In genomic region chr8:105268342-105269074, GRCm38 (mm10) we compare ENCODE assay signal across 7 mouse cellular contexts. TPM values are rescaled to one million over a fixed set of nuclear protein-coding genes. Genes with fewer than 3 reads are reported as not detected.
DNase-seq lines count a peak whose midpoint lies in the region; ATAC-seq and TF ChIP-seq lines count a peak whose summit lies in the region.

No protein-coding gene starts in this region.

- no peak for TF ChIP-seq POLR2A in bone marrow macrophage, adult 2 months (IDR thresholded peaks at IDR 0.05; ENCODE audit: borderline replicate concordance, low read depth, low read length)
- 0 out of 2 replicates have a peak, but pooled peaks have one; percentile 24 for TF ChIP-seq POLR2A in olfactory bulb, adult 2 months (IDR thresholded peaks at IDR 0.05; ENCODE audit: insufficient read depth, low read depth, low read length)

- peaks cover 10% of the 10 kb centered on the region for H3K9me3 ChIP-seq in G1E (replicated peaks)
- 0 out of 2 replicates have a peak, but pooled peaks cover 5% of the 10 kb centered on the region for H3K9me3 ChIP-seq in forebrain, embryonic 12.5 days
- no peaks in the 10 kb centered on the region for H3K9me3 ChIP-seq in intestine, postnatal 0 days (ENCODE audit: control insufficient read depth)
- peaks cover 6% of the 10 kb centered on the region; the same call in 1 of the 2 replicates for H3K9me3 ChIP-seq in liver, embryonic 11.5 days (ENCODE audit: control insufficient read depth, low read length)

- peak overlapping the region; percentile 76 for H3K4me2 ChIP-seq in forebrain, embryonic 12.5 days
- H3K4me2 ChIP-seq in intestine, postnatal 0 days (replicated peaks; ENCODE audit: low read depth) = peak overlapping the region; percentile 78
- peak overlapping the region; percentile 73 for H3K4me2 ChIP-seq in liver, embryonic 11.5 days

- under 1% methylated on average over 65 of the region's 65 CpGs for WGBS in forebrain, embryonic 12.5 days
- WGBS in intestine, postnatal 0 days = 15% methylated on average over 65 of the region's 65 CpGs
- 4% methylated on average over 65 of the region's 65 CpGs for WGBS in liver, embryonic 11.5 days
- WGBS in olfactory bulb, adult 2 months = 3% methylated on average over 65 of the region's 65 CpGs

- H3K9ac ChIP-seq in forebrain, embryonic 12.5 days = peak overlapping the region; percentile 44
- H3K9ac ChIP-seq in intestine, postnatal 0 days (ENCODE audit: low read depth, low read length) = no peak overlapping the region
- H3K9ac ChIP-seq in liver, embryonic 11.5 days (ENCODE audit: low read depth, low read length) = peak overlapping the region; percentile 28

- DNase-seq in G1E (ENCODE audit: low spot score) = no peak
- peak; percentile 65 for DNase-seq in liver, embryonic 11.5 days (ENCODE audit: low spot score)

- no peak overlapping the region for H3K27ac ChIP-seq in bone marrow macrophage, adult 2 months (ENCODE audit: insufficient read depth, low read depth, low read length)
- H3K27ac ChIP-seq in forebrain, embryonic 12.5 days = no peak overlapping the region
- H3K27ac ChIP-seq in intestine, postnatal 0 days (ENCODE audit: low read depth, low read length) = no peak overlapping the region
- H3K27ac ChIP-seq in liver, embryonic 11.5 days (ENCODE audit: low read depth, low read length) = no peak overlapping the region
- peak overlapping the region; percentile 58 for H3K27ac ChIP-seq in olfactory bulb, adult 2 months (ENCODE audit: insufficient read depth, low read depth, low read length)

- H3K36me3 ChIP-seq in G1E (replicated peaks) = peaks cover 31% of the 10 kb centered on the region
- no peaks in the 10 kb centered on the region for H3K36me3 ChIP-seq in forebrain, embryonic 12.5 days (replicated peaks)
- peaks cover 10% of the 10 kb centered on the region; the same call in 1 of the 2 replicates for H3K36me3 ChIP-seq in intestine, postnatal 0 days (ENCODE audit: control insufficient read depth, insufficient read depth)
- no peaks in the 10 kb centered on the region for H3K36me3 ChIP-seq in liver, embryonic 11.5 days (ENCODE audit: control insufficient read depth, insufficient read depth, low read length)

- no peak for ATAC-seq in G1E (ENCODE audit: extremely low read depth, insufficient number of reproducible peaks, low FRiP score, poor library complexity, severe bottlenecking)
- peak; percentile 81 for ATAC-seq in forebrain, embryonic 12.5 days (ENCODE audit: low FRiP score)
- ATAC-seq in intestine, postnatal 0 days = no peak
- peak; percentile 3; the same call in 1 of the 2 replicates for ATAC-seq in liver, embryonic 11.5 days (replicated peaks; ENCODE audit: low FRiP score)
- ATAC-seq in megakaryocyte-erythroid progenitor cell, adult 5-6 weeks (replicated peaks; ENCODE audit: low FRiP score, low TSS enrichment, poor library complexity, severe bottlenecking) = no peak

- H3K4me3 ChIP-seq in G1E (ENCODE audit: low read depth, low read length) = peak overlapping the region; percentile 67; the same call in 1 of the 2 replicates
- H3K4me3 ChIP-seq in bone marrow macrophage, adult 2 months (ENCODE audit: insufficient read depth, low read length) = peak overlapping the region; percentile 55
- peak overlapping the region; percentile 47 for H3K4me3 ChIP-seq in forebrain, embryonic 12.5 days (replicated peaks)
- H3K4me3 ChIP-seq in intestine, postnatal 0 days (ENCODE audit: low read depth, low read length) = peak overlapping the region; percentile 43
- H3K4me3 ChIP-seq in liver, embryonic 11.5 days (ENCODE audit: low read depth, low read length) = peak overlapping the region; percentile 45
- peak overlapping the region; percentile 50 for H3K4me3 ChIP-seq in olfactory bulb, adult 2 months (ENCODE audit: insufficient read depth, low read depth, low read length)

- TF ChIP-seq CTCF in G1E (IDR thresholded peaks at IDR 0.05; ENCODE audit: low read depth, low read length) = no peak
- no peak for TF ChIP-seq CTCF in bone marrow macrophage, adult 2 months (IDR thresholded peaks at IDR 0.05; ENCODE audit: low read depth, low read length)
- no peak for TF ChIP-seq CTCF in intestine, postnatal 0 days (IDR thresholded peaks at IDR 0.05; ENCODE audit: low read depth)
- TF ChIP-seq CTCF in olfactory bulb, adult 2 months (IDR thresholded peaks at IDR 0.05; ENCODE audit: insufficient read depth, low read depth, low read length) = no peak

- peaks cover 25% of the 10 kb centered on the region for H3K27me3 ChIP-seq in G1E (ENCODE audit: insufficient read depth, low read length)
- peaks cover 99% of the 10 kb centered on the region for H3K27me3 ChIP-seq in forebrain, embryonic 12.5 days
- H3K27me3 ChIP-seq in intestine, postnatal 0 days (replicated peaks; ENCODE audit: control insufficient read depth, insufficient read depth, low read length) = peaks cover 57% of the 10 kb centered on the region
- peaks cover 79% of the 10 kb centered on the region for H3K27me3 ChIP-seq in liver, embryonic 11.5 days (replicated peaks; ENCODE audit: control insufficient read depth, insufficient read depth, low read length)

- peaks cover 76% of the 10 kb centered on the region for H3K4me1 ChIP-seq in G1E (ENCODE audit: insufficient read depth, low read depth, low read length)
- H3K4me1 ChIP-seq in bone marrow macrophage, adult 2 months (ENCODE audit: control insufficient read depth, insufficient read depth, low read length) = peaks cover 9% of the 10 kb centered on the region
- peaks cover 41% of the 10 kb centered on the region for H3K4me1 ChIP-seq in forebrain, embryonic 12.5 days
- peaks cover 22% of the 10 kb centered on the region; the same call in 1 of the 2 replicates for H3K4me1 ChIP-seq in intestine, postnatal 0 days (replicated peaks; ENCODE audit: control insufficient read depth, insufficient read depth, low read length)
- peaks cover 32% of the 10 kb centered on the region for H3K4me1 ChIP-seq in liver, embryonic 11.5 days (replicated peaks; ENCODE audit: control insufficient read depth, insufficient read depth, low read length)
- H3K4me1 ChIP-seq in olfactory bulb, adult 2 months (ENCODE audit: control insufficient read depth, insufficient read depth, low read length) = peaks cover 37% of the 10 kb centered on the region

RNA-seq across cellular contexts. Expression of gene Hsf4, which starts 1.1 kb away (rescaled TPM):
- total RNA-seq in G1E (2014; fragmentation: Nextera tagmentation) (0.49 and 0.68 TPM in 2 replicates), G1E (2017) (0.70 and 0.93 TPM in 2 replicates)
- polyA plus RNA-seq in G1E (2012) = 0.33 and 0.39 TPM in 2 replicates
- 4.7 and 5.0 TPM in 2 replicates for polyA plus RNA-seq in bone marrow macrophage, adult 2 months (2012; ENCODE audit: insufficient read depth, insufficient read length, missing spikeins)
- 0.11 TPM in 1 of 2 replicates, not detected in the other for polyA plus RNA-seq in forebrain, embryonic 12.5 days (2016; fragmentation: Nextera tagmentation; extraction: Ambion mirVana)
- 0.27 and 0.48 TPM in 2 replicates for polyA plus RNA-seq in intestine, postnatal 0 days (2015; fragmentation: Nextera tagmentation; extraction: Ambion mirVana)
- polyA plus RNA-seq in liver, embryonic 11.5 days (2014; fragmentation: Nextera tagmentation; extraction: Ambion mirVana) = 0.19 TPM in 1 of 2 replicates, not detected in the other
- polyA plus RNA-seq in olfactory bulb, adult 2 months (2012; ENCODE audit: insufficient read depth, insufficient read length, low replicate concordance, missing spikeins) = not detected in 2 replicates
- total RNA-seq in megakaryocyte-erythroid progenitor cell, adult 5-6 weeks (2014; fragmentation: Nextera tagmentation) = not detected in 2 replicates
- total RNA-seq in megakaryocyte-erythroid progenitor cell, adult 5-6 weeks (2017) = not detected in 2 replicates

RNA-seq across cellular contexts. Expression of gene Fbxl8, which starts 4.1 kb away (rescaled TPM):
- 6.8 and 8.0 TPM in 2 replicates for total RNA-seq in G1E (2014; fragmentation: Nextera tagmentation)
- 6.0 and 6.9 TPM in 2 replicates for total RNA-seq in G1E (2017)
- 8.9 and 9.6 TPM in 2 replicates for polyA plus RNA-seq in G1E (2012)
- polyA plus RNA-seq in bone marrow macrophage, adult 2 months (2012; ENCODE audit: insufficient read depth, insufficient read length, missing spikeins) = 6.5 and 6.8 TPM in 2 replicates
- polyA plus RNA-seq in forebrain, embryonic 12.5 days (2016; fragmentation: Nextera tagmentation; extraction: Ambion mirVana) = 0.54 and 0.68 TPM in 2 replicates
- 6.0 and 6.2 TPM in 2 replicates for polyA plus RNA-seq in intestine, postnatal 0 days (2015; fragmentation: Nextera tagmentation; extraction: Ambion mirVana)
- polyA plus RNA-seq in liver, embryonic 11.5 days (2014; fragmentation: Nextera tagmentation; extraction: Ambion mirVana) = 2.0 and 2.4 TPM in 2 replicates
- polyA plus RNA-seq in olfactory bulb, adult 2 months (2012; ENCODE audit: insufficient read depth, insufficient read length, low replicate concordance, missing spikeins) = not detected in 2 replicates
- total RNA-seq in megakaryocyte-erythroid progenitor cell, adult 5-6 weeks (2014; fragmentation: Nextera tagmentation) = 2.4 and 2.7 TPM in 2 replicates
- total RNA-seq in megakaryocyte-erythroid progenitor cell, adult 5-6 weeks (2017) = 1.7 and 1.9 TPM in 2 replicates

RNA-seq across cellular contexts. Expression of gene Tradd, which starts 4.1 kb away (rescaled TPM):
- 12.5 and 14.2 TPM in 2 replicates for total RNA-seq in G1E (2014; fragmentation: Nextera tagmentation)
- 20.8 and 23.4 TPM in 2 replicates for total RNA-seq in G1E (2017)
- polyA plus RNA-seq in G1E (2012) = 27.9 and 30.0 TPM in 2 replicates
- 23.6 and 26.2 TPM in 2 replicates for polyA plus RNA-seq in bone marrow macrophage, adult 2 months (2012; ENCODE audit: insufficient read depth, insufficient read length, missing spikeins)
- polyA plus RNA-seq in forebrain, embryonic 12.5 days (2016; fragmentation: Nextera tagmentation; extraction: Ambion mirVana) = 10.8 and 11.0 TPM in 2 replicates
- 50.6 TPM in 2 replicates for polyA plus RNA-seq in intestine, postnatal 0 days (2015; fragmentation: Nextera tagmentation; extraction: Ambion mirVana)
- 23.1 and 23.2 TPM in 2 replicates for polyA plus RNA-seq in liver, embryonic 11.5 days (2014; fragmentation: Nextera tagmentation; extraction: Ambion mirVana)
- polyA plus RNA-seq in olfactory bulb, adult 2 months (2012; ENCODE audit: insufficient read depth, insufficient read length, low replicate concordance, missing spikeins) = not detected in 2 replicates
- total RNA-seq in megakaryocyte-erythroid progenitor cell, adult 5-6 weeks (2014; fragmentation: Nextera tagmentation) = 10.1 and 18.1 TPM in 2 replicates
- total RNA-seq in megakaryocyte-erythroid progenitor cell, adult 5-6 weeks (2017) = 14.0 and 15.0 TPM in 2 replicates

RNA-seq across cellular contexts. Expression of gene Nol3, which starts 7.4 kb away (rescaled TPM):
- total RNA-seq in G1E (2014; fragmentation: Nextera tagmentation) (0.39 and 0.60 TPM in 2 replicates), G1E (2017) (0.41 and 0.49 TPM in 2 replicates)
- 0.60 and 0.77 TPM in 2 replicates for polyA plus RNA-seq in G1E (2012)
- 0.23 TPM in 1 of 2 replicates, not detected in the other for polyA plus RNA-seq in bone marrow macrophage, adult 2 months (2012; ENCODE audit: insufficient read depth, insufficient read length, missing spikeins)
- 3.3 TPM in 2 replicates for polyA plus RNA-seq in forebrain, embryonic 12.5 days (2016; fragmentation: Nextera tagmentation; extraction: Ambion mirVana)
- polyA plus RNA-seq in intestine, postnatal 0 days (2015; fragmentation: Nextera tagmentation; extraction: Ambion mirVana) = 0.76 and 0.90 TPM in 2 replicates
- 0.14 and 0.51 TPM in 2 replicates for polyA plus RNA-seq in liver, embryonic 11.5 days (2014; fragmentation: Nextera tagmentation; extraction: Ambion mirVana)
- polyA plus RNA-seq in olfactory bulb, adult 2 months (2012; ENCODE audit: insufficient read depth, insufficient read length, low replicate concordance, missing spikeins) = not detected in 2 replicates
- total RNA-seq in megakaryocyte-erythroid progenitor cell, adult 5-6 weeks (2014; fragmentation: Nextera tagmentation) = 0.49 TPM in 1 of 2 replicates, not detected in the other
- total RNA-seq in megakaryocyte-erythroid progenitor cell, adult 5-6 weeks (2017) = 0.04 TPM in 1 of 2 replicates, not detected in the other

RNA-seq across cellular contexts. Expression of gene B3gnt9, which starts 13.6 kb away (rescaled TPM):
- 4.8 and 5.9 TPM in 2 replicates for total RNA-seq in G1E (2014; fragmentation: Nextera tagmentation)
- 6.2 and 7.4 TPM in 2 replicates for total RNA-seq in G1E (2017)
- polyA plus RNA-seq in G1E (2012) = 4.4 and 7.0 TPM in 2 replicates
- polyA plus RNA-seq in bone marrow macrophage, adult 2 months (2012; ENCODE audit: insufficient read depth, insufficient read length, missing spikeins) = 1.1 and 1.6 TPM in 2 replicates
- 3.3 and 4.5 TPM in 2 replicates for polyA plus RNA-seq in forebrain, embryonic 12.5 days (2016; fragmentation: Nextera tagmentation; extraction: Ambion mirVana)
- 7.1 and 8.1 TPM in 2 replicates for polyA plus RNA-seq in intestine, postnatal 0 days (2015; fragmentation: Nextera tagmentation; extraction: Ambion mirVana)
- polyA plus RNA-seq in liver, embryonic 11.5 days (2014; fragmentation: Nextera tagmentation; extraction: Ambion mirVana) = 4.2 and 4.4 TPM in 2 replicates
- not detected in 2 replicates for polyA plus RNA-seq in olfactory bulb, adult 2 months (2012; ENCODE audit: insufficient read depth, insufficient read length, low replicate concordance, missing spikeins)
- total RNA-seq in megakaryocyte-erythroid progenitor cell, adult 5-6 weeks (2014; fragmentation: Nextera tagmentation) = 1.4 and 2.6 TPM in 2 replicates
- 0.23 TPM in 1 of 2 replicates, not detected in the other for total RNA-seq in megakaryocyte-erythroid progenitor cell, adult 5-6 weeks (2017)

Comparison
In these comparisons a context has a peak if more than half of its experiments do, and no peak if none do; other contexts are left out.
1. ATAC-seq: peak in forebrain, embryonic 12.5 days (single experiment) and liver, embryonic 11.5 days (single experiment); none in G1E (single experiment), intestine, postnatal 0 days (single experiment) and megakaryocyte-erythroid progenitor cell, adult 5-6 weeks (single experiment).
2. RNA of gene Tradd, which starts 4.1 kb away (polyA plus RNA-seq): 50.6 TPM in intestine, postnatal 0 days, 27.9 to 30.0 TPM in G1E, 23.6 to 26.2 TPM in bone marrow macrophage, adult 2 months, 23.1 to 23.2 TPM in liver, embryonic 11.5 days and 10.8 to 11.0 TPM in forebrain, embryonic 12.5 days; not detected in olfactory bulb, adult 2 months; every median in the first group is over 10 times any median in the second.
3. Peak in every context shown above with its lines, with median percentiles within 50 percentile points of each other: H3K4me3 ChIP-seq and H3K4me2 ChIP-seq.